Mouse (Mus musculus): ENCODE data around the gene Igsf9. TPM values are rescaled to one million over a fixed set of nuclear protein-coding genes. Genes with fewer than 3 reads are reported as not detected.

The Igsf9 gene
- total RNA-seq, 2 experiments from 2014 or later, result 7.2 to 8.9 TPM

GRCm38 (mm10) chr1:172490261-172490661 lies 8.7 kb downstream of the Igsf9 start:
- DNase-seq (ENCODE audit: low spot score in 2 of 2), result peak; percentile 86 to 87

GRCm38 (mm10) chr1:172492047-172492446 lies 10.5 kb downstream of the Igsf9 start:
- no peak for DNase-seq (ENCODE audit: low spot score in 2 of 2)

DNA sequence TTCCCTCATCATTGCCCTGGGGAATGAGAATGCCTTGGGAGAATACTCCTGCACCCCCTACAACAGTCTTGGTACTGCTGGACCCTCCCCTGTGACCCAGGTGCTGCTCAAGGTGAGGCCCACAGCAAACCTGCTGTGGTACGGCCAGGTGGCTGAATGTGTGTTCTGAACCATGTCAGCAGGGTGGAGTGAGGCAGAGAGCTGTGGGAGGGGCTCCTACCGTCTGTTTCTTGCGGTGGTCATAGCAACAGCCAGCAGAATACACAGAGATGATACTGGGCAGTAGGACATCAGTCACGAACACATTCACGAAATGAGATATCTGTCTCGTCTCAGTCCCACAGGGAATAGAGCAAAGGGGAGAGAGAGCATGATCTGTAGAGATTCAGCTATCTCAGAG lies 11.9 kb downstream of the Igsf9 start:
- DNase-seq (ENCODE audit: low spot score in 2 of 2), result no peak

GRCm38 (mm10) chr1:172496030-172496429 lies 14.4 kb downstream of the Igsf9 start:
- no peak for DNase-seq (ENCODE audit: low spot score in 2 of 2)

DNA sequence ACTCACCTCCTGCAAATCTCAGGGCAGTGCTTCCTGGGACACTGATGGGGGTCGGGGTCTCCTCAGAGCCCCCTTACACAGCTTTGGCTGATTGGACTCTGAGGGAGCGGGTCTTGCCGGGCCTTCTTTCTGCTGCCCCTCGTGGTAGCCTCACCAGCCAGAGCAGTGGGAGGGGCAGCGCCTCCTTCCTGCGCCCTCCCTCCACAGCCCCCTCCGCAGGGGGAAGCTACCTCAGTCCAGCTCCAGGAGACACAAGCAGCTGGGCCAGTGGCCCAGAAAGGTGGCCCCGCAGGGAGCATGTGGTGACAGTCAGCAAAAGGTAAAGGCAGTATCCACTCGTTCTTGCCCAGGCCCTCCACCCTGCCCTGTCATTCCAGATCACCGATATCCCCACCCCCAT lies 15.8 kb downstream of the Igsf9 start:
- DNase-seq (ENCODE audit: low spot score in 2 of 2), result no peak

GRCm38 (mm10) chr1:172499765-172500441 lies 18.3 kb downstream of the Igsf9 start, which contains the start of gene Tagln2:
Gene Tagln2 (plus strand): TSS chr1:172500047.
- peak in 1 of 2 experiments; percentile 41 for DNase-seq (ENCODE audit: low spot score in 2 of 2)

DNA sequence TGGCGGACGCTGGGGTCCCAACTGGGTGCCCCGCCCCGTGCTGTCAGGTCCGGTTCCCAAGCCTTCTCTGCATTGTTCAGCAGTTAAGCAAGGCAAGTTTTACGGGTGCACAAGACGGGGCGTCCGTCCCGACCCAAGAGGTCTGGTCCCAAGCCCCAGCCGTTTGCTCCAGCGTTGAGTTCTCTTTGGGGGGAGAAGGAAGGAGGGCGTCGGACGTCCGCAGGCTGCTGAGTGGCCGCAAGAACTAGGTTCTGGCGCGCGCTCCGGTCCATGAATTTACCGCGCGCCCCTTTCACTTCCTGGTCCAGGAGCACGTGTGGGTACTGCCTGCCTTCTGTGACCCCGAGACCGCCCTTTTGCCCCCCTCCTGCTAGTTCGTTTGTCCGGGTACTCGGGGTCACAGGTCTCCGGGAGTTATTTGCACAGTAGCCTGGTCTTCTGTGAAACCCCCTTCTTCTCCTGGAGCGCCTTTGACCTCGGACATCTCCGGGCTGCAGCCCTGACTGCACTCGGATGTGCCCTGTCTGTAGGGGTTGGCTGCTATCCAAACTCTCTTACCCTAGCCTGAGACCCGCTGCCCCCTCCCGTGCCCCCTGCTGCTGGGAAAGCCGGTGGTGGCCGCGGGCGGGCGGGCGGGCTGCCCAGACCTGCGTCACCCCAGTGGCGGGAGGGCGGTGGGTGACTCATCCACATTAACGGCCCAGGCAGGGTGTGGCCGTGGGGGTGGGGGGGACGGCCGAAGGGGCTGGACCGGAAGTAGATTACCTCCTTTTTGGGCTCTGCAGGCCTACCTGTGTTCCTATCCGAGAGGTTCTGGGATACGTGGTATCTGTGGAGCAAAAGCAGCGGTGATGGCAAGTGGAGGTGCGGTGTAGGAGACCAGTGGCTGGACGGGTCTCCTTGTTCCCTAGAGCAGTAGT lies 19.1 kb downstream of the Igsf9 start:
- no peak for DNase-seq (ENCODE audit: low spot score in 2 of 2)

DNA sequence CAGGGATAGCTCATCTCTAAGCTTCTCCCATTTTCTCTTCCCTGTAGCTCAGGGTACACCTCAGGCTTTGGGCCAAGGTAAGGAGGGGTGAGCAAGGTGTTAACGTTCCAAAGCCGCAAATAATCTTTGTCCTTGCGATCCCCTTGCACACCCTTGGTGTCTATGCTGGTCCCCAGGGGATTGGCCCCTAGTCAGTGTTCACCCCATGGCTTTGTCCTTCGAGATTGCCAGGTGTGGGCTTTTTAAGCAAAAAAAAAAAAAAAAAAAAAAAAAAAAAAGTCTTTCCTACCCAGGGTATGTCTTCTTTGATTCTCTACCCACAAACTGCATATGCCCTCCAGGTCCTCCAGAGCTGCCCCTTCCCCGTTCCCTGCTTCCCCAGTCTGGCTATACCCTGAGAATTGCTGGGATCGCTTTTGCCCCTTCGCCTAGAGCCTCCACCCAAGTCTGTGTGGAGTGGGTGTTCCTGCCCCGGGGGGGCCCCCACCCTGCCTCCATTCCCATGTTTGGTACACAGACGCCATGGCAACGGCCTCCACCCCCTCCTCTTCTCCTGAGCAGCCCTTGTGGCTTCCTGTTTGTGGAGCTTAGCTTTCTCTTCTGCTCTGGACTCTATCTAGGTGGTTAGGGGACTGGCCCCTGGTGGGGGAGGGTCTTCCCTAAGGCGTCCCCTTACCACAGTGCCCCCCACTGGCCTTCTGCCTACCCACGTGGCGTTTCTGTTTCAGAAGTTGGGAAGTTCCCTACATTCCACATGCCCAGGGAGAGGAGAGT lies 20.0 kb downstream of the Igsf9 start:
- DNase-seq (ENCODE audit: low spot score in 2 of 2), result no peak

- no peak for DNase-seq (ENCODE audit: low spot score in 2 of 2)
These were observed 20.8 kb downstream of the Igsf9 start for GRCm38 (mm10) chr1:172502145-172503110.

- peak in 1 of 2 experiments; percentile 32 for DNase-seq (ENCODE audit: low spot score in 2 of 2)
These were observed 21.8 kb downstream of the Igsf9 start for GRCm38 (mm10) chr1:172503111-172503997.

- no peak for DNase-seq (ENCODE audit: low spot score in 2 of 2)
These were observed 23.2 kb downstream of the Igsf9 start for GRCm38 (mm10) chr1:172504756-172505155.

- DNase-seq (ENCODE audit: low spot score in 2 of 2), result no peak
These were observed 25.4 kb downstream of the Igsf9 start for GRCm38 (mm10) chr1:172507001-172507400.

- DNase-seq (ENCODE audit: low spot score in 2 of 2), result no peak
These were observed 26.1 kb downstream of the Igsf9 start for GRCm38 (mm10) chr1:172507701-172508100.

DNA sequence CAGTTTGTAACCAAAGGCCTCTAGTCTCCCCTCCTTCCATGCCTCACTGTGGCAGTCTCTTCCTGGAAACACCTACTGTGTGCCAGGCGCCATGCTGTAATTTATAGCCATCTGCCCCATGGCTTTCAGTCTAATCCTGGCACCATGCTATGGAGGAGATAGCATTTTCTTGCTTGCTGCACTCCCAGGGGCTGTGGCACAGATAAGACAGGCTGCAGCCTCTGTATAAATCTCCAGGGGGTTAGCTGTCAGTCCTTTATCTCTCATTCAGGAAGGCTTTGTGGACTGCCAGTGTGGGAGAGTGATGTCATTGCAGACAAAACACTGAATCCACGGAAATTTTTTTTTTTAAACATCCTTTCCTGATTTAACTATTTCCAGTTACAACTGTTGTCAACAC lies 26.6 kb downstream of the Igsf9 start:
- DNase-seq (ENCODE audit: low spot score in 2 of 2), result no peak

- DNase-seq (ENCODE audit: low spot score in 2 of 2), result no peak
These were observed 27.6 kb downstream of the Igsf9 start for GRCm38 (mm10) chr1:172509235-172509634.

GRCm38 (mm10) chr1:172509983-172510382 lies 28.4 kb downstream of the Igsf9 start:
- no peak for DNase-seq (ENCODE audit: low spot score in 2 of 2)

DNA sequence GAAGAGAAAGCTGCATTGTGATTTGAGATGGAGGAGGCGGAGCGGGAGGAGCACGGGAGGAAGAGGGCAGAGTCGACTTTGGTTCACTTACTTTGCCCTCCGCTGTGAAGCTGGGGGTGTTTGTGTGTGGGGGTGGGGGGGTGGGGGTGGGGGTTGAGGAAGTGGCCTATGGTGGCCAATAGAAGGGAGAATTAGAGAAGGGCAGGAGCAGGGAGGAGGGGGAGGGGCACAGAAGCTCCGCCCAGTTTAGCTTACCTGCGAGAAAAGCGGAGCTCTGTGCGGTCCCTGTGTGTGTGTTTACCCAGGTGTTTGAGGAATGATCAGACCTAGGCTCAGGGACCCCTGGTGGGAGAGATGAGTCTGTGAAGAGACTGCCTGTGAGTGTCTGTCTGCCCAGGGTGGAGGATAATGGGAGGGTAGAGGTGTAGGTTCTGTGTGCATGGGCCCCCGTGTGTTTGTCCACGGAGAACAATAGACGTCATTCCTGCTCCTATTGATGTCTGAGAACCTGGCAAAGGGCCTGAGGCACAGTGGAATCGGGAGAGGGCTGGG lies 28.9 kb downstream of the Igsf9 start:
- no peak for DNase-seq (ENCODE audit: low spot score in 2 of 2)

- no peak for DNase-seq (ENCODE audit: low spot score in 2 of 2)
These were observed 31.4 kb downstream of the Igsf9 start for GRCm38 (mm10) chr1:172512962-172513361.
